Mouse (Mus musculus): ENCODE data around the gene Spata18.

GRCm38 (mm10) chr5:73704263-73704662 is 53.1 kb downstream of the Spata18 start:
- TF ChIP-seq CTCF (IDR thresholded peaks at IDR 0.05; ENCODE audit: extremely low read depth, insufficient read depth, insufficient read length, insufficient replicate concordance) (no peak), POLR2A (IDR thresholded peaks at IDR 0.05; ENCODE audit: low read depth, low read length) (no peak)

Data from spleen, adult 2 months (tissue).